38 mouse cellular contexts compared by ENCODE assay signal in genomic region chr11:69218661-69219060, GRCm38 (mm10). TPM values are rescaled to one million over a fixed set of nuclear protein-coding genes. Genes with fewer than 3 reads are reported as not detected.
"Had no signal": no experiment of that assay in that cellular context is flagged by ENCODE, and none has a peak within 500 bp of the region (broad histone marks: within the 10 kb centered on the region; RNA-seq: fewer than 3 reads in every experiment).

No protein-coding gene starts in this region.

- H3K36me3 ChIP-seq: heart, embryonic 12.5 days; heart, embryonic 13.5 days; heart, embryonic 15.5 days; hindbrain, embryonic 10.5 days; hindbrain, embryonic 12.5 days; hindbrain, embryonic 13.5 days; hindbrain, embryonic 15.5 days; intestine, embryonic 15.5 days; kidney, embryonic 15.5 days had no signal

- H3K4me2 ChIP-seq: heart, embryonic 11.5 days; heart, embryonic 12.5 days; heart, embryonic 13.5 days; heart, embryonic 15.5 days; hindbrain, embryonic 12.5 days; hindbrain, embryonic 13.5 days; hindbrain, embryonic 14.5 days; hindbrain, embryonic 15.5 days; intestine, embryonic 15.5 days; kidney, embryonic 15.5 days had no signal

- ATAC-seq: hindbrain, embryonic 16.5 days; hindbrain, postnatal 0 days; inflammation-experienced regulatory T-cells, adult 6 months; intestine, embryonic 15.5 days; intestine, embryonic 16.5 days; intestine, postnatal 0 days had no signal

- H3K4me1 ChIP-seq: hindbrain, embryonic 10.5 days; hindbrain, embryonic 12.5 days; hindbrain, embryonic 13.5 days; hindbrain, embryonic 15.5 days; intestine, embryonic 15.5 days had no signal

- H3K4me3 ChIP-seq: heart, embryonic 12.5 days; heart, embryonic 13.5 days; heart, embryonic 15.5 days; hindbrain, embryonic 10.5 days; hindbrain, embryonic 12.5 days; hindbrain, embryonic 13.5 days; hindbrain, embryonic 15.5 days; intestine, embryonic 15.5 days; kidney, embryonic 15.5 days; layer of hippocampus, adult 2 months; left cerebral cortex, adult 2 months had no signal

- DNase-seq: heart, postnatal 10 days; heart, postnatal 14 days; heart, postnatal 36 days; heart, postnatal 4 days; kidney, adult 11 months; kidney, adult 18-20 months; kidney, adult 2 months; kidney, adult 8-10 months; kidney, adult 9 months; kidney, postnatal 10 days; kidney, postnatal 14 days; kidney, postnatal 25 days; kidney, postnatal 36 days; kidney, postnatal 4 days; layer of hippocampus, adult 9-11 months; layer of hippocampus, postnatal 36 days had no signal

- H3K27ac ChIP-seq: heart, embryonic 13.5 days; heart, embryonic 15.5 days; hindbrain, embryonic 10.5 days; hindbrain, embryonic 12.5 days; hindbrain, embryonic 13.5 days; hindbrain, embryonic 14.5 days; hindbrain, embryonic 15.5 days; hindbrain, postnatal 0 days; intestine, embryonic 15.5 days; kidney, embryonic 15.5 days; kidney, postnatal 0 days; layer of hippocampus, adult 2 months; left cerebral cortex, adult 2 months had no signal

- H3K9ac ChIP-seq: heart, embryonic 12.5 days; heart, embryonic 13.5 days; heart, embryonic 15.5 days; hindbrain, embryonic 12.5 days; hindbrain, embryonic 13.5 days; hindbrain, embryonic 14.5 days; hindbrain, embryonic 15.5 days; intestine, embryonic 15.5 days; kidney, embryonic 15.5 days had no signal

- H3K27me3 ChIP-seq: hindbrain, embryonic 12.5 days; hindbrain, embryonic 15.5 days; intestine, embryonic 15.5 days; kidney, embryonic 15.5 days had no signal

- H3K9me3 ChIP-seq: heart, embryonic 15.5 days; hindbrain, embryonic 10.5 days; hindbrain, embryonic 12.5 days; hindbrain, embryonic 13.5 days; hindbrain, embryonic 15.5 days; intestine, embryonic 15.5 days; kidney, embryonic 15.5 days had no signal

RNA-seq across cellular contexts. Expression of gene Gucy2e, which starts 18.2 kb away (rescaled TPM):
- total RNA-seq: hematopoietic stem cell, adult 5-6 weeks had no signal
- polyA plus RNA-seq: hindbrain, embryonic 11.5 days; large intestine, adult 2 months had no signal

RNA-seq across cellular contexts. Expression of gene Alox8, which starts 21.0 kb away (rescaled TPM):
- polyA plus RNA-seq: hindbrain, embryonic 10.5 days; hindbrain, embryonic 11.5 days; intestine, postnatal 0 days; large intestine, adult 2 months had no signal
